Mouse (Mus musculus) limb, embryonic 11.5 days (tissue): ENCODE measurements around the gene A430005L14Rik. TPM values are rescaled to one million over a fixed set of nuclear protein-coding genes. Genes with fewer than 3 reads are reported as not detected.

Source experiments
- polyA plus RNA-seq: library from polyadenylated mRNA; unstranded; fragments of >200 nt; fragmentation: Nextera tagmentation; extraction: Ambion mirVana; gene quantifications from 2 replicates; pipeline ENCODE4 v1.2.1, GENCODE M21; 2014

The A430005L14Rik gene
- polyA plus RNA-seq, 1 experiment from 2014 or later, result 124 TPM

Other genes starting within 250 kb of the A430005L14Rik start
- gene Dffb, start 17.9 kb downstream of the A430005L14Rik start, polyA plus RNA-seq, result 12.8 and 14.1 TPM in 2 replicates
- 19.3 and 19.7 TPM in 2 replicates for gene Cep104, start 18.0 kb downstream of the A430005L14Rik start, polyA plus RNA-seq
- gene Lrrc47, start 54.5 kb downstream of the A430005L14Rik start, polyA plus RNA-seq, result 14.9 and 16.0 TPM in 2 replicates
- 9.1 and 9.6 TPM in 2 replicates for gene Smim1, start 69.0 kb downstream of the A430005L14Rik start, polyA plus RNA-seq
- not detected in 2 replicates for gene Ccdc27, start 85.4 kb downstream of the A430005L14Rik start, polyA plus RNA-seq
- 0.71 and 0.75 TPM in 2 replicates for gene Trp73, start 183.0 kb downstream of the A430005L14Rik start, polyA plus RNA-seq
- gene Wrap73, start 185.1 kb downstream of the A430005L14Rik start, polyA plus RNA-seq, result 47.3 and 48.0 TPM in 2 replicates
- gene Tprgl, start 203.4 kb downstream of the A430005L14Rik start, polyA plus RNA-seq, result 107 and 109 TPM in 2 replicates
- 30.3 and 37.3 TPM in 2 replicates for gene Megf6, start 213.5 kb downstream of the A430005L14Rik start, polyA plus RNA-seq